Mouse (Mus musculus) kidney, embryonic 16.5 days (tissue): ENCODE results near the gene Ftcd. TPM values are rescaled to one million over a fixed set of nuclear protein-coding genes. Genes with fewer than 3 reads are reported as not detected.

Experiments
- ATAC-seq: fragments of 200-750 bp; cut with Nextera tagmentation; 2 replicates; pipeline ENCODE4 v1.8.0; 2017; ENCODE audit warnings: moderate TSS enrichment; ENCODE audit not compliant: low FRiP score, low TSS enrichment
- H3K27ac ChIP-seq: fragments of 300-500 bp; sonication (generic); 2 replicates; pipeline ENCODE4 v1.5.1; 2014; ENCODE audit warnings: low read length
- H3K27me3 ChIP-seq: fragments of 300-500 bp; sonication (generic); 2 replicates; pipeline ENCODE4 v1.6.1; 2014; ENCODE audit warnings: low read length, control low read depth, mixed read lengths; ENCODE audit not compliant: insufficient read depth
- H3K36me3 ChIP-seq: fragments of 300-500 bp; sonication (generic); 2 replicates; pipeline ENCODE4 v1.6.1; 2014; ENCODE audit warnings: low read length, control low read depth, mixed read lengths; ENCODE audit not compliant: insufficient read depth
- H3K4me1 ChIP-seq: fragments of 300-500 bp; sonication (generic); 2 replicates; pipeline ENCODE4 v1.6.1; 2014; ENCODE audit warnings: low read length, control low read depth, mixed read lengths; ENCODE audit not compliant: insufficient read depth
- H3K4me2 ChIP-seq: fragments of 300-500 bp; sonication (generic); replicated peaks from 2 replicates; pipeline ENCODE4 v1.6.1; 2014; ENCODE audit warnings: low read depth, low read length
- H3K4me3 ChIP-seq: fragments of 300-500 bp; sonication (generic); 2 replicates; pipeline ENCODE4 v1.5.1; 2014; ENCODE audit warnings: mild to moderate bottlenecking, low read length
- H3K9ac ChIP-seq: fragments of 300-500 bp; sonication (generic); replicated peaks from 2 replicates; pipeline ENCODE4 v1.6.1; 2014; ENCODE audit warnings: low read length
- H3K9me3 ChIP-seq: fragments of 300-500 bp; sonication (generic); 2 replicates; pipeline ENCODE4 v1.6.1; 2016; ENCODE audit warnings: low read length, control low read depth
- WGBS: fragments of 180-500 bp; shearing (Covaris S2); extraction: QIAGEN DNeasy Blood & Tissue Kit; methylation state at CpG from one replicate; pipeline ENCODE4 v1.1.7; 2014; 5-methylcytosine and 5-hydroxymethylcytosine counted together
- polyA plus RNA-seq: library from polyadenylated mRNA; unstranded; fragments of >200 nt; fragmentation: Nextera tagmentation; extraction: Ambion mirVana; gene quantifications from 2 replicates; pipeline ENCODE4 v1.2.1, GENCODE M21; 2015

Gene Ftcd
- polyA plus RNA-seq, 1 experiment from 2014 or later: 0.46 TPM

GRCm38 (mm10) chr10:76548218-76548617 lies 27.2 kb upstream of the Ftcd start:
- Histone ChIP-seq H3K9ac (no peak overlapping the region), H3K4me3 (no peak overlapping the region), H3K4me2 (no peak overlapping the region), H3K9me3 (no peaks in the 10 kb centered on the region), H3K27ac (no peak overlapping the region), H3K27me3 (no peaks in the 10 kb centered on the region), H3K4me1 (0 out of 2 replicates have a peak, but pooled peaks cover 3% of the 10 kb centered on the region), H3K36me3 (peaks cover 58% of the 10 kb centered on the region)
- ATAC-seq: no peak
- WGBS: 88% methylated on average over 8 of the region's 8 CpGs

- Histone ChIP-seq H3K9ac (no peak overlapping the region), H3K27ac (no peak overlapping the region), H3K27me3 (no peaks in the 10 kb centered on the region), H3K36me3 (peaks cover 52% of the 10 kb centered on the region), H3K4me1 (0 out of 2 replicates have a peak, but pooled peaks cover 3% of the 10 kb centered on the region), H3K4me2 (no peak overlapping the region), H3K4me3 (no peak overlapping the region), H3K9me3 (no peaks in the 10 kb centered on the region)
- WGBS: 93% methylated on average over 5 of the region's 5 CpGs
- no peak for ATAC-seq
Measured at GRCm38 (mm10) chr10:76550458-76550857, 25.0 kb upstream of the Ftcd start.

GRCm38 (mm10) chr10:76551556-76551955 lies 23.9 kb upstream of the Ftcd start:
- no peak for ATAC-seq
- Histone ChIP-seq H3K4me1 (0 out of 2 replicates have a peak, but pooled peaks cover 3% of the 10 kb centered on the region), H3K36me3 (peaks cover 49% of the 10 kb centered on the region), H3K9me3 (no peaks in the 10 kb centered on the region), H3K4me2 (no peak overlapping the region), H3K9ac (no peak overlapping the region), H3K27me3 (no peaks in the 10 kb centered on the region), H3K4me3 (no peak overlapping the region), H3K27ac (no peak overlapping the region)
- 83% methylated on average over 3 of the region's 3 CpGs for WGBS

DNA sequence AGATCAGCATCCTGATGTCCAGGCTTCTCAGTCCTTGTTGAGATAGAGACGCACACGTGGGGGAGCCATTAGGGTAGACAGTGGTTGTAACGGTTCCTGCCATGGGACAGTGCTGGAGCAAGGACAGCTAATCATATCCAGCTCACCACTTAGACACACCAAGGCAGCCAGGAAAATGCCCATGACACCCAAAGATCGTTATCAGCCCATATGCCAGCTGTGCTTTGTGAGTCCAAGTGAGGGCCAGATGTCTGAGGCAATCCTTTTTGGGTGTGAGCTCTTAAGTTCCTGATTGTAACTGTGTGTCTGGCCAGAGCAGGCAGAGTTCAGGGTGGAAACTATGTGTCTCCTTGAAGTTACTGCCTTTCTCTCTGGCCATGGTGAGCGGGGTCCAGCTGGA lies 21.4 kb upstream of the Ftcd start:
- peaks cover 30% of the 10 kb centered on the region for H3K36me3 ChIP-seq
- no peaks in the 10 kb centered on the region for H3K27me3 ChIP-seq
- H3K4me2 ChIP-seq: no peak overlapping the region
- no peak overlapping the region for H3K4me3 ChIP-seq
- WGBS: 90% methylated on average over 5 of the region's 5 CpGs
- H3K27ac ChIP-seq: no peak overlapping the region
- no peak overlapping the region for H3K9ac ChIP-seq
- H3K9me3 ChIP-seq: no peaks in the 10 kb centered on the region
- no peaks in the 10 kb centered on the region for H3K4me1 ChIP-seq
- no peak for ATAC-seq

DNA sequence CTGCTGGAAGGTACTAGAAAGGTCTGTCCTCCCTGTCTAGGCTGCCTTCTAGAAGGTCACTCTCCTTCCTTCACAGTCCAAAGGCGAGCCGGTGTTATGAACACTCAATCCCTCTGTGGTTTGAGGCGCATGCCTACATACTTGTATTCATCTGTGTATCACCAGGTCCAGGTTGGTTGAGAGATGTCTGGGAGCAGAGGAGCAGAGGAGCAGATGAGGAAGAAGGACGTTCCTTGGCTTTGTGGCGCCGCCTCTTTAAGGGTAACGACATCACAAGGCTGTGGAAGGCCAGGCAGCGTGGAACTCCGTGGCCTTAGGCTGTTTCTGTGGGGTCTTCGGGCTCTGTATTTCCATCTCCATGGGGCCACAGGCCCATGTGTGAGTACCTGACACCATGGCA lies 13.5 kb upstream of the Ftcd start, which contains the start of gene Spatc1l:
TSS of gene Spatc1l (plus strand) at position 301 of the 400 bp plus-strand sequence.
- 90% methylated on average over 10 of the region's 10 CpGs for WGBS

GRCm38 (mm10) chr10:76569996-76570685 lies 5.3 kb upstream of the Ftcd start:
- no peak overlapping the region for H3K4me3 ChIP-seq
- no peak overlapping the region for H3K27ac ChIP-seq
- ATAC-seq: no peak
- no peaks in the 10 kb centered on the region for H3K4me1 ChIP-seq
- H3K9me3 ChIP-seq: no peaks in the 10 kb centered on the region
- WGBS: 93% methylated on average over 22 of the region's 22 CpGs
- no peak overlapping the region for H3K9ac ChIP-seq
- H3K36me3 ChIP-seq: no peaks in the 10 kb centered on the region
- H3K4me2 ChIP-seq: no peak overlapping the region
- no peaks in the 10 kb centered on the region for H3K27me3 ChIP-seq

More for the DNA sequence above, 13.5 kb upstream of the Ftcd start, which contains the start of gene Spatc1l:
- H3K27ac ChIP-seq: no peak within 1 kb of the TSS
- H3K4me1 ChIP-seq: no peaks in the 10 kb centered on the region
- no peak within 1 kb of the TSS for H3K9ac ChIP-seq
- H3K4me2 ChIP-seq: no peak within 1 kb of the TSS
- no peaks in the 10 kb centered on the region for H3K36me3 ChIP-seq
- no peak within 1 kb of the TSS for H3K4me3 ChIP-seq
- ATAC-seq: no peak
- no peaks in the 10 kb centered on the region for H3K27me3 ChIP-seq
- H3K9me3 ChIP-seq: no peaks in the 10 kb centered on the region

- no peaks in the 10 kb centered on the region for H3K9me3 ChIP-seq
- no peak overlapping the region for H3K4me3 ChIP-seq
- no peak overlapping the region for H3K27ac ChIP-seq
- H3K4me1 ChIP-seq: no peaks in the 10 kb centered on the region
- no peak overlapping the region for H3K4me2 ChIP-seq
- H3K27me3 ChIP-seq: no peaks in the 10 kb centered on the region
- WGBS: 82% methylated on average over 2 of the region's 2 CpGs
- no peak for ATAC-seq
- H3K9ac ChIP-seq: no peak overlapping the region
- H3K36me3 ChIP-seq: no peaks in the 10 kb centered on the region
Measured at GRCm38 (mm10) chr10:76571070-76571469, 4.4 kb upstream of the Ftcd start.

DNA sequence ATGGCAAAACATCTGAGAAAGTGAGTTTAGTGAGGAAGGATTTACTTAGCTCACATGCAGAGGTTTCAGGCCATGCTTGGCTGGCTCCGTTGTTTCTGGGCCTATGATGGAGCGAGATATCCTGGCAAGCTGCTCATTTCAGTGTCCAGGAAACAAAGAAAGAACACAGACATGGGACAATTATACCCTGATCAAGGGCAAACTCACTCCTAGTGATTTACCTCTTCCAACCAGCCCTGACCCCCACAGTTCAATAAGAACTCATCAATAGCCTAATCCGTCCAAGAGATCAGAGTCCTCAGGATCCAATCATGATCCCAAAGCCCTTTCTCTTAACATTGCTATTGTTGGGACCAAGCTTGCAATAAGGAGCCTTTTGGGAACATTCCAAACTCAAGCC lies 3.3 kb upstream of the Ftcd start:
- Histone ChIP-seq H3K9ac (no peak overlapping the region), H3K4me2 (no peak overlapping the region), H3K27ac (no peak overlapping the region), H3K9me3 (no peaks in the 10 kb centered on the region), H3K4me3 (no peak overlapping the region), H3K36me3 (no peaks in the 10 kb centered on the region), H3K4me1 (no peaks in the 10 kb centered on the region), H3K27me3 (no peaks in the 10 kb centered on the region)
- 75% methylated on average over 3 of the region's 3 CpGs for whole genome bisulfite sequencing
- ATAC-seq: no peak

GRCm38 (mm10) chr10:76576920-76577319 lies 1.5 kb downstream of the Ftcd start:
- ATAC-seq: no peak
- 68% methylated on average over 7 of the region's 7 CpGs for WGBS
- no peaks in the 10 kb centered on the region for H3K4me1 ChIP-seq
- no peak overlapping the region for H3K4me3 ChIP-seq
- no peaks in the 10 kb centered on the region for H3K27me3 ChIP-seq
- H3K4me2 ChIP-seq: no peak overlapping the region
- no peak overlapping the region for H3K9ac ChIP-seq
- no peaks in the 10 kb centered on the region for H3K36me3 ChIP-seq
- H3K9me3 ChIP-seq: no peaks in the 10 kb centered on the region
- no peak overlapping the region for H3K27ac ChIP-seq

DNA sequence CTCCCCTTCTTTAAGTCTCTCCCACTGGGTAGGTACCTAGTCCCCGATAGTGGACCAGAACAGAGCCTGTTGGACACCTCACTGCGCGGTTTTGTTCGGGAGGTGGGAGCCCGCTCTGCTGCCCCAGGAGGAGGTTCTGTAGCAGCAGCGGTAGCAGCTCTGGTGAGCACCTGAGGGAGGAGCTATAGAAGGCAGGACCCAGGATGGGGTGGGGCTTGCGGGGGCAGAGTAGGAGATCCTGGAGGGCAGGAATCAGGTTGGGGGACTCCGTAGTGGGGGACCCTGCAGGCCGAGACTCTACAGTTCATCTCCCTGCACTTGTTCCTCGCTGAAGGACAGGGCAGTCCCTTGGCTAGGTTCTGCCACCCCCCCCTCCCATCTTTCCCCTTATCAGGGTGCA lies 8.7 kb downstream of the Ftcd start:
- 8% methylated on average over 10 of the region's 10 CpGs for WGBS
- Histone ChIP-seq H3K27ac (no peak overlapping the region), H3K27me3 (no peaks in the 10 kb centered on the region), H3K9me3 (no peaks in the 10 kb centered on the region), H3K4me2 (peak overlapping the region; percentile 46), H3K9ac (no peak overlapping the region), H3K4me3 (peak overlapping the region; percentile 14), H3K4me1 (no peaks in the 10 kb centered on the region), H3K36me3 (no peaks in the 10 kb centered on the region)
- peak; percentile 46; the same call in 1 of the 2 replicates for ATAC-seq
